Mouse (Mus musculus): ENCODE measurements around the gene Utp20. TPM values are rescaled to one million over a fixed set of nuclear protein-coding genes. Genes with fewer than 3 reads are reported as not detected.

The Utp20 gene
- polyA plus RNA-seq, 1 experiment, result 6.1 TPM

GRCm38 (mm10) chr10:88716986-88717755, 109.4 kb downstream of the Utp20 start:
- TF ChIP-seq POLR2A (IDR thresholded peaks at IDR 0.05; ENCODE audit: control insufficient read depth, low read depth, low read length), result no peak
- TF ChIP-seq CTCF (IDR thresholded peaks at IDR 0.05; ENCODE audit: control insufficient read depth, insufficient read depth, insufficient replicate concordance, low read depth, low read length), result no peak
- peaks cover 5% of the 10 kb centered on the region for H3K4me1 ChIP-seq (ENCODE audit: control insufficient read depth, insufficient read depth, low read length)
- H3K4me3 ChIP-seq (ENCODE audit: control insufficient read depth, low read depth, low read length), result no peak overlapping the region
- no peaks in the 10 kb centered on the region for H3K27me3 ChIP-seq (ENCODE audit: control insufficient read depth, insufficient read depth, low read length)
- H3K36me3 ChIP-seq (ENCODE audit: control insufficient read depth, insufficient read depth, low read length), result no peaks in the 10 kb centered on the region
- H3K27ac ChIP-seq (ENCODE audit: control insufficient read depth, insufficient read depth, low read depth, low read length), result no peak overlapping the region

DNA sequence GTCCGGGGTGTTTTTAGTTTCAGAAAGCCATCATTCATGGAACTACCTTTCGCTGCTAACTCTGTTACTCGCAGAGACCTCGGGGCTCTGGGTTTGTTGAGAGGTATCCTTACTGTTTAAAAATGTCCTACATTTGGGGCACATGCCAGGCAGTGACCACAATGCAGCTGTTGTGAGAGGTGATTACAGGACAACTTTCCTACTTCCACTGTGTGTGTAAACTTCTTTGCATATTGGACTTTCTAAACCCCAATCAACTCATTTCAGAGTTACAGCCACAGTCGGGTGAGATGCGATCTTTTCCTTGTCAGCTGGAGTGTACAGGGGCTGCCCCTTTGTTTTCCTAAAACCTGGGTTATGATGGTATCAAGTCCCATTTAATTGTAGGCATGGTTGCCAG, 111.0 kb downstream of the Utp20 start:
- no peak for TF ChIP-seq POLR2A (IDR thresholded peaks at IDR 0.05; ENCODE audit: control insufficient read depth, low read depth, low read length)
- TF ChIP-seq CTCF (IDR thresholded peaks at IDR 0.05; ENCODE audit: control insufficient read depth, insufficient read depth, insufficient replicate concordance, low read depth, low read length), result no peak
- Histone ChIP-seq H3K27me3 (ENCODE audit: control insufficient read depth, insufficient read depth, low read length) (no peaks in the 10 kb centered on the region), H3K4me3 (ENCODE audit: control insufficient read depth, low read depth, low read length) (no peak overlapping the region), H3K36me3 (ENCODE audit: control insufficient read depth, insufficient read depth, low read length) (no peaks in the 10 kb centered on the region), H3K4me1 (ENCODE audit: control insufficient read depth, insufficient read depth, low read length) (peaks cover 5% of the 10 kb centered on the region), H3K27ac (ENCODE audit: control insufficient read depth, insufficient read depth, low read depth, low read length) (no peak overlapping the region)

- Histone ChIP-seq H3K27me3 (ENCODE audit: control insufficient read depth, insufficient read depth, low read length) (no peaks in the 10 kb centered on the region), H3K36me3 (ENCODE audit: control insufficient read depth, insufficient read depth, low read length) (no peaks in the 10 kb centered on the region), H3K4me1 (ENCODE audit: control insufficient read depth, insufficient read depth, low read length) (peaks cover 5% of the 10 kb centered on the region), H3K27ac (ENCODE audit: control insufficient read depth, insufficient read depth, low read depth, low read length) (no peak overlapping the region), H3K4me3 (ENCODE audit: control insufficient read depth, low read depth, low read length) (no peak overlapping the region)
- no peak for TF ChIP-seq CTCF (IDR thresholded peaks at IDR 0.05; ENCODE audit: control insufficient read depth, insufficient read depth, insufficient replicate concordance, low read depth, low read length)
- no peak for TF ChIP-seq POLR2A (IDR thresholded peaks at IDR 0.05; ENCODE audit: control insufficient read depth, low read depth, low read length)
These were observed 111.9 kb downstream of the Utp20 start for GRCm38 (mm10) chr10:88714744-88715143.

DNA sequence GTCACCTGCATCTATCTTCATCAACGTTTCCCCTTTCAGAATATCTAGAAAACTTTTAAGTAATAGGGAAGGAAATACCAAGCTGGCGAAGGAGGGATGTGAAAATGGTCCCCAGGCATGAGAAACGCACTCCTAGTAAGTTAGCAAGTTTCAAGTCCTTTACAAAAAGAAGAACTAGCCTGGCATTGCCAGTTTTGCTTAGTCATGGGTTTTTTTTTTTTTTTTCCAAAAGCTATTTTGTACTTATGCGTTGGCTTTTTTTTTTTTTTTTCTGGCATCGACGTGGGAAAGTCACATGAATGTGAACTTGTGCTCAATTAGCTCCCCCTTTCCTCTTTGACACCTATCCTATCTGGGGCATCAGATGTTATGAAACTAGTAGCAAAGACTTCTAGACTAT, 114.2 kb downstream of the Utp20 start:
- peaks cover 2% of the 10 kb centered on the region for H3K4me1 ChIP-seq (ENCODE audit: control insufficient read depth, insufficient read depth, low read length)
- no peak overlapping the region for H3K4me3 ChIP-seq (ENCODE audit: control insufficient read depth, low read depth, low read length)
- TF ChIP-seq CTCF (IDR thresholded peaks at IDR 0.05; ENCODE audit: control insufficient read depth, insufficient read depth, insufficient replicate concordance, low read depth, low read length), result no peak
- TF ChIP-seq POLR2A (IDR thresholded peaks at IDR 0.05; ENCODE audit: control insufficient read depth, low read depth, low read length), result no peak
- H3K27me3 ChIP-seq (ENCODE audit: control insufficient read depth, insufficient read depth, low read length), result no peaks in the 10 kb centered on the region
- no peaks in the 10 kb centered on the region for H3K36me3 ChIP-seq (ENCODE audit: control insufficient read depth, insufficient read depth, low read length)
- no peak overlapping the region for H3K27ac ChIP-seq (ENCODE audit: control insufficient read depth, insufficient read depth, low read depth, low read length)

DNA sequence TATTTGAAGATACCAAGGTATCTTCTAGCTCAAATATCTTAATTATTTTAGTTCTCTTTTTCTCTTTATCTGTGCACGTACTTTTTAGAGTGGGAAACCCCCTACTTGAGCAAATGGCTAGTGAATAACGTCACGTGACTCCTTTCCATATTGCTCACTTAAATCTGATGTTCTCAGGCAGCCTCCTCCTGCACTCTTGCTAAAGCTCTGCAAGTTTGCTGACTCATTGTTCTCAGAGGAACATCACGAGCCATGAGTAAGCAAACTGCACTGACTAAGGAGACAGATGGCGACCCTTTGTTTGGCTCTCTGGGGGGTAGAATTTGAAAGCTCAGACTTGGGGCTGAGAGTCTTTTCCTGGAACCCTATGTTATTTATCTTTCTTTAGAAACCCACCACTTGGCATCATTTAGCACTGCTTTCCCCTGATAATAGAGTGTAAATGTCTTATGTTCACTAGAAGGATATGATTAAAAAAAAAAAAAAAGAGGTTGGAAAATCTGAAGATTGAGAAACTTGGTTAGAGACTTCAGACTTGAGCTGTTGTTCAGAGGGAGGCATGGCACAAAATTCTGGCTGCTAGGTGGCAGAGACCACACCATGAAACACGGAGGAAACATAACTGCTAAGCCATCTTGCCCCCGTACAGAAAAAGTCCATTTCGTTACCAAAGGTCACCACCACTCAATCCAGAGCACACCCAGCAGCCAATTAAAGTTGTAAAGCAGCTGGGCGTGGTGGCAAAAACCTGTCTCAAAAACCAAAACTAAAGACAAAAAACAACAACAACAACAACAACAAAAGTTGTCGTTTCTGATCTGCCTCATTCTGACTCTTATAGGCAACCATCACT, 117.7 kb downstream of the Utp20 start:
- no peaks in the 10 kb centered on the region for H3K4me1 ChIP-seq (ENCODE audit: control insufficient read depth, insufficient read depth, low read length)
- no peak overlapping the region for H3K27ac ChIP-seq (ENCODE audit: control insufficient read depth, insufficient read depth, low read depth, low read length)
- H3K27me3 ChIP-seq (ENCODE audit: control insufficient read depth, insufficient read depth, low read length), result no peaks in the 10 kb centered on the region
- no peaks in the 10 kb centered on the region for H3K36me3 ChIP-seq (ENCODE audit: control insufficient read depth, insufficient read depth, low read length)
- no peak for TF ChIP-seq CTCF (IDR thresholded peaks at IDR 0.05; ENCODE audit: control insufficient read depth, insufficient read depth, insufficient replicate concordance, low read depth, low read length)
- no peak for TF ChIP-seq POLR2A (IDR thresholded peaks at IDR 0.05; ENCODE audit: control insufficient read depth, low read depth, low read length)
- H3K4me3 ChIP-seq (ENCODE audit: control insufficient read depth, low read depth, low read length), result no peak overlapping the region

GRCm38 (mm10) chr10:88700938-88701337, 125.7 kb downstream of the Utp20 start:
- Histone ChIP-seq H3K4me1 (ENCODE audit: control insufficient read depth, insufficient read depth, low read length) (no peaks in the 10 kb centered on the region), H3K27me3 (ENCODE audit: control insufficient read depth, insufficient read depth, low read length) (no peaks in the 10 kb centered on the region), H3K27ac (ENCODE audit: control insufficient read depth, insufficient read depth, low read depth, low read length) (no peak overlapping the region), H3K36me3 (ENCODE audit: control insufficient read depth, insufficient read depth, low read length) (no peaks in the 10 kb centered on the region), H3K4me3 (ENCODE audit: control insufficient read depth, low read depth, low read length) (no peak overlapping the region)
- no peak for TF ChIP-seq CTCF (IDR thresholded peaks at IDR 0.05; ENCODE audit: control insufficient read depth, insufficient read depth, insufficient replicate concordance, low read depth, low read length)
- no peak for TF ChIP-seq POLR2A (IDR thresholded peaks at IDR 0.05; ENCODE audit: control insufficient read depth, low read depth, low read length)

Other genes with a start within 250 kb of the Utp20 start
- 2.1 TPM in 2 replicates for gene Mybpc1, start 221.7 kb downstream of the Utp20 start, polyA plus RNA-seq (2012; rRNA removed)
- not detected in 2 replicates for gene Spic, start 141.8 kb downstream of the Utp20 start, polyA plus RNA-seq (2012; rRNA removed)
- gene Arl1, start 95.9 kb downstream of the Utp20 start, polyA plus RNA-seq (2012; rRNA removed), result 28.9 and 32.6 TPM in 2 replicates
- 0.02 TPM in 1 of 2 replicates, not detected in the other for gene Slc5a8, start 59.2 kb upstream of the Utp20 start, polyA plus RNA-seq (2012; rRNA removed)